Mouse (Mus musculus): Measurements from ENCODE around the gene Cfap97d1.

- no peak for TF ChIP-seq CTCF (IDR thresholded peaks at IDR 0.05)
- TF ChIP-seq EP300 (IDR thresholded peaks at IDR 0.05): no peak
Measured at GRCm38 (mm10) chr11:102021196-102021595, 37.1 kb downstream of the Cfap97d1 start.
